8 mouse cellular contexts compared by ENCODE assay signal in the genomic region with DNA sequence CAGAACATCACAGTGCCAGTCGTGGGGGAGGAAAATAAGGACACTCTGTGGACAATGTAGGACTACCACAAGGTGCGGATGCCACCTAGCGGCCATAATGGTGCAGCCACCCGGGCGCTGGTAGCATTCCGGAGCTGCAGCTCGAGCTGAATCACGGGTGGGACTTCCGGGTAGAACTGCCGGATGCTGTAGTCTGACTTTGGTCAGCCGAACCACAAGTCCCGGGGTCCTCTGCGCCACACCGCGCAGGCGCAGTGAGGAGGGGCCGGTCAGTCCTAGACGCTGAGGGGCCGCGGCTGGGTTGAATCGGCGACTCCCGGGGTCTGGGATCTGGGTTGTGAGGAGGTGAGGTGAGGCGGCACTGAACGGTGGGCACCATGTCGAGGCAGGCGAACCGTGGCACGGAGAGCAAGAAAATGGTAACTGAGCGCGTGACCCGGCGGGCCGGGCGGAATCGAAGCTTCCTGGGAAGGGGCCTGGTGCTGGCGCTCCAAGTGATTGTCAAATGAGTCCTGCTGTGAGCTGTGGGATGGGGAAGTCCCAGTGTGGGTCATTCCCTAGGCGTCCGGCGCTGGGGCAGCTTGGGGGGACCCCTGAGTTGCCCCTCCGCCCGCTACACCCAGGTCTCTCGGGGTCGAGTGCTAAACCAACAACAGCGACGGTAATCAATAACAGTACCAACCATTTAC. TPM values are rescaled to one million over a fixed set of nuclear protein-coding genes. Genes with fewer than 3 reads are reported as not detected.
A peak's percentile ranks its signal among the peaks of the same experiment; 100 is the strongest.
DNase-seq lines count a peak whose midpoint lies in the region; ATAC-seq lines count a peak whose summit lies in the region.

Gene Trappc3 (plus strand): TSS at position 207 of the 689 bp plus-strand sequence.

- DNase-seq in WW6 (ENCODE audit: low read depth, low spot score): peak; percentile 90
- peak; percentile 99 to 100 for DNase-seq in cerebellum, postnatal 4 days (ENCODE audit: low spot score in 2 of 2)
- DNase-seq in gastrocnemius, adult 18-20 months (ENCODE audit: low spot score): peak; percentile 100
- DNase-seq in left cerebral cortex, adult 18-20 months (ENCODE audit: low spot score in 2 of 2): peak; percentile 100
- peak; percentile 100 for DNase-seq in right cerebral cortex, adult 18-20 months
- DNase-seq in urinary bladder, postnatal 10 days (ENCODE audit: low spot score): peak; percentile 99

- peaks cover 26% of the 10 kb centered on the region for H3K4me1 ChIP-seq in hindbrain, embryonic 16.5 days (ENCODE audit: control insufficient read depth, insufficient read depth, low read depth, low read length)

- ATAC-seq in hindbrain, embryonic 16.5 days: peak; percentile 96

- peak within 1 kb of the TSS; percentile 78 for H3K4me3 ChIP-seq in hindbrain, embryonic 16.5 days (ENCODE audit: low read length)
- H3K4me3 ChIP-seq in macrophage (ENCODE audit: inconsistent target): peak within 1 kb of the TSS; percentile 95

- H3K4me2 ChIP-seq in hindbrain, embryonic 16.5 days (ENCODE audit: low read length): peak within 1 kb of the TSS; percentile 84

- H3K9me3 ChIP-seq in hindbrain, embryonic 16.5 days (ENCODE audit: control insufficient read depth, low read length): no peaks in the 10 kb centered on the region

- peaks cover 56% of the 10 kb centered on the region for H3K79me2 ChIP-seq in macrophage (ENCODE audit: inconsistent target)

- under 1% methylated on average over 46 of the region's 46 CpGs for WGBS in hindbrain, embryonic 16.5 days
- WGBS in macrophage (ENCODE audit: missing documents): 1% methylated on average over 46 of the region's 46 CpGs

- peak within 1 kb of the TSS; percentile 73; the same call in 1 of the 2 replicates for H3K27ac ChIP-seq in hindbrain, embryonic 16.5 days (ENCODE audit: low read depth, low read length)
- peak within 1 kb of the TSS; percentile 99 for H3K27ac ChIP-seq in macrophage

- no peaks in the 10 kb centered on the region for H3K36me3 ChIP-seq in hindbrain, embryonic 16.5 days (ENCODE audit: control insufficient read depth, insufficient read depth, low read length)
- H3K36me3 ChIP-seq in macrophage (ENCODE audit: inconsistent target): no peaks in the 10 kb centered on the region

- peak within 1 kb of the TSS; percentile 88 for H3K9ac ChIP-seq in hindbrain, embryonic 16.5 days (ENCODE audit: low read depth, low read length)

- no peaks in the 10 kb centered on the region for H3K27me3 ChIP-seq in hindbrain, embryonic 16.5 days (replicated peaks; ENCODE audit: control insufficient read depth, insufficient read depth, low read length)

RNA-seq across cellular contexts. Expression of gene Trappc3, which starts in this region (rescaled TPM):
- total RNA-seq in gastrocnemius, adult 18-20 months (2021): 10 to 100 TPM; 21.0 to 26.8 TPM
- 179 and 199 TPM in 2 replicates for polyA plus RNA-seq in hindbrain, embryonic 16.5 days (2015; fragmentation: Nextera tagmentation; extraction: Ambion mirVana)
- 10 to 100 TPM; 84.5 to 87.3 TPM for total RNA-seq in left cerebral cortex, adult 18-20 months (2021)
- 10 to 100 TPM; 34.4 to 67.3 (median 48.2) TPM for total RNA-seq in macrophage (2018; cell fraction: chromatin; rRNA removed)
- 100 to 1,000 TPM in 8 of 26 experiments, 10 to 100 TPM in 18; 77.1 to 117 (median 93.5) TPM for total RNA-seq in macrophage (2018; cell fraction: cytosol; rRNA removed)
- 10 to 100 TPM; 48.1 to 87.5 (median 60.6) TPM for total RNA-seq in macrophage (2018; cell fraction: nucleus; rRNA removed)
- polyA plus RNA-seq in macrophage (2018): 93.4 to 103 TPM (median 95.6 TPM) in 3 replicates

Comparison
In these comparisons a context has a peak if more than half of its experiments do, and no peak if none do; other contexts are left out.
1. Peak in every context shown above with its lines: DNase-seq, ATAC-seq, H3K4me3 ChIP-seq and H3K27ac ChIP-seq.